Mouse (Mus musculus) MEL (cell line): ENCODE data around the gene Mgp. TPM values are rescaled to one million over a fixed set of nuclear protein-coding genes. Genes with fewer than 3 reads are reported as not detected.

Experiments used
- DNase-seq: peaks from one replicate; pipeline ENCODE4 v3.0.0; 2011; ENCODE audit warnings: low read depth, low spot score
- H3K27ac ChIP-seq: 2 replicates; pipeline ENCODE4 v1.5.1; 2012; ENCODE audit warnings: low read depth, mild to moderate bottlenecking, control low read depth, low read length, moderate library complexity; ENCODE audit not compliant: control insufficient read depth
- H3K27me3 ChIP-seq, 2 experiments: fragments of 150-350 bp in 1 of 2; sonication (generic) in 1 of 2; 2 replicates each; pipeline ENCODE4 v1.6.1; 2012; ENCODE audit warnings: low read length in 2 of 2, mild to moderate bottlenecking in 2 of 2, improper control_type of control experiment in 1 of 2, moderate library complexity in 1 of 2; ENCODE audit not compliant: insufficient read depth in 2 of 2, control insufficient read depth in 1 of 2
- H3K36me3 ChIP-seq, 2 experiments: 2 replicates each; pipeline ENCODE4 v1.6.1; 2012 to 2014; ENCODE audit warnings: low read length in 2 of 2, improper control_type of control experiment in 1 of 2, inconsistent platforms in 1 of 2, mild to moderate bottlenecking in 1 of 2; ENCODE audit not compliant: insufficient read depth in 2 of 2, control insufficient read depth in 1 of 2
- H3K4me1 ChIP-seq, 2 experiments: fragments of 150-350 bp in 1 of 2; sonication (generic) in 1 of 2; 2 replicates each; pipeline ENCODE4 v1.6.1; 2012; ENCODE audit warnings: low read length in 2 of 2, improper control_type of control experiment in 1 of 2, mild to moderate bottlenecking in 1 of 2; ENCODE audit not compliant: insufficient read depth in 2 of 2, control insufficient read depth in 1 of 2
- H3K4me3 ChIP-seq, 2 experiments: fragments of 150-350 bp in 1 of 2; sonication (generic) in 1 of 2; 2 replicates each; pipeline ENCODE4 v1.5.1; 2012; ENCODE audit warnings: low read depth in 2 of 2, low read length in 2 of 2, mild to moderate bottlenecking in 2 of 2, moderate library complexity in 2 of 2, control low read depth in 1 of 2, improper control_type of control experiment in 1 of 2; ENCODE audit not compliant: control insufficient read depth in 1 of 2, insufficient read depth in 1 of 2
- H3K79me2 ChIP-seq: 2 replicates; pipeline ENCODE4 v1.6.1; 2012; ENCODE audit warnings: mild to moderate bottlenecking, low read length, moderate library complexity; ENCODE audit not compliant: control insufficient read depth, poor library complexity, insufficient read depth
- H3K9ac ChIP-seq: 2 replicates; pipeline ENCODE4 v1.6.1; 2012; ENCODE audit warnings: low read depth, mild to moderate bottlenecking, control low read depth, low read length, moderate library complexity; ENCODE audit not compliant: control insufficient read depth, poor library complexity, severe bottlenecking
- H3K9me3 ChIP-seq: fragments of 150-350 bp; sonication (generic); replicated peaks from 2 replicates; pipeline ENCODE4 v1.6.1; 2012; ENCODE audit warnings: mild to moderate bottlenecking, low read length, improper control_type of control experiment, moderate library complexity; ENCODE audit not compliant: insufficient read depth
- BHLHE40 ChIP-seq: IDR thresholded peaks from 2 replicates; pipeline ENCODE4 v1.6.1; 2012; ENCODE audit warnings: low read depth, mild to moderate bottlenecking, inconsistent platforms, low read length, improper control_type of control experiment, borderline replicate concordance
- CHD1 ChIP-seq: IDR thresholded peaks from 2 replicates; pipeline ENCODE4 v1.6.1; 2012; ENCODE audit warnings: low read depth, mild to moderate bottlenecking, inconsistent platforms, low read length, improper control_type of control experiment
- EP300 ChIP-seq, 2 experiments: IDR thresholded peaks; 2 replicates each; pipeline ENCODE4 v1.6.1; 2011; ENCODE audit warnings: improper control_type of control experiment in 2 of 2, low read length in 2 of 2, low read depth in 1 of 2, mild to moderate bottlenecking in 1 of 2
- ETS1 ChIP-seq: IDR thresholded peaks from 2 replicates; pipeline ENCODE4 v1.6.1; 2012; ENCODE audit warnings: low read depth, mild to moderate bottlenecking, inconsistent platforms, low read length, improper control_type of control experiment, moderate library complexity
- GABPA ChIP-seq: IDR thresholded peaks from 2 replicates; pipeline ENCODE4 v1.6.1; 2012; ENCODE audit warnings: low read depth, mild to moderate bottlenecking, inconsistent platforms, low read length, improper control_type of control experiment, moderate library complexity
- GATA1 ChIP-seq: IDR thresholded peaks from 2 replicates; pipeline ENCODE4 v1.6.1; 2011; ENCODE audit warnings: low read depth, low read length, improper control_type of control experiment
- HCFC1 ChIP-seq: IDR thresholded peaks from 2 replicates; pipeline ENCODE4 v1.6.1; 2012; ENCODE audit warnings: low read depth, mild to moderate bottlenecking, inconsistent platforms, low read length, improper control_type of control experiment, moderate library complexity
- JUND ChIP-seq: IDR thresholded peaks from 2 replicates; pipeline ENCODE4 v1.6.1; 2011; ENCODE audit warnings: low read depth, mild to moderate bottlenecking, improper control_type of control experiment, low read length
- MAX ChIP-seq: IDR thresholded peaks from 2 replicates; pipeline ENCODE4 v1.6.1; 2011; ENCODE audit warnings: low read length, improper control_type of control experiment
- MEF2A ChIP-seq: IDR thresholded peaks from 2 replicates; pipeline ENCODE4 v1.6.1; 2014; ENCODE audit warnings: low read depth, mild to moderate bottlenecking, inconsistent platforms, low read length, improper control_type of control experiment; ENCODE audit not compliant: poor library complexity, insufficient replicate concordance, severe bottlenecking; ENCODE audit errors: extremely low read depth
- MXI1 ChIP-seq: IDR thresholded peaks from 2 replicates; pipeline ENCODE4 v1.6.1; 2011; ENCODE audit warnings: mild to moderate bottlenecking, low read depth, low read length, improper control_type of control experiment
- MYC ChIP-seq: IDR thresholded peaks from 2 replicates; pipeline ENCODE4 v1.6.1; 2011; ENCODE audit warnings: low read depth, mild to moderate bottlenecking, low read length, improper control_type of control experiment, moderate library complexity
- NRF1 ChIP-seq: IDR thresholded peaks from 2 replicates; pipeline ENCODE4 v1.6.1; 2014; ENCODE audit warnings: low read depth, mild to moderate bottlenecking, inconsistent platforms, low read length, improper control_type of control experiment, moderate library complexity; ENCODE audit not compliant: poor library complexity, insufficient read depth, severe bottlenecking
- RCOR1 ChIP-seq: IDR thresholded peaks from 2 replicates; pipeline ENCODE4 v1.6.1; 2012; ENCODE audit warnings: low read depth, mild to moderate bottlenecking, inconsistent platforms, low read length, improper control_type of control experiment
- SIN3A ChIP-seq: IDR thresholded peaks from 2 replicates; pipeline ENCODE4 v1.6.1; 2012; ENCODE audit warnings: low read length, improper control_type of control experiment, inconsistent platforms
- SMC3 ChIP-seq: IDR thresholded peaks from 2 replicates; pipeline ENCODE4 v1.6.1; 2011; ENCODE audit warnings: low read depth, low read length, improper control_type of control experiment
- TAL1 ChIP-seq: IDR thresholded peaks from 2 replicates; pipeline ENCODE4 v1.6.1; 2012; ENCODE audit warnings: mild to moderate bottlenecking, inconsistent platforms, low read length, moderate library complexity, mixed read lengths
- TBP ChIP-seq: IDR thresholded peaks from 2 replicates; pipeline ENCODE4 v1.8.0; 2011; ENCODE audit warnings: low read depth, low read length, improper control_type of control experiment
- USF1 ChIP-seq: IDR thresholded peaks from 2 replicates; pipeline ENCODE4 v1.6.1; 2014; ENCODE audit warnings: low read depth, mild to moderate bottlenecking, inconsistent platforms, low read length, improper control_type of control experiment, moderate library complexity
- USF2 ChIP-seq, 2 experiments: IDR thresholded peaks; 2 replicates each; pipeline ENCODE4 v1.6.1; 2011 to 2012; ENCODE audit warnings: improper control_type of control experiment in 2 of 2, low read length in 2 of 2, borderline replicate concordance in 1 of 2, inconsistent platforms in 1 of 2, low read depth in 1 of 2, mild to moderate bottlenecking in 1 of 2; ENCODE audit not compliant: insufficient read depth in 1 of 2
- ZC3H11A ChIP-seq: IDR thresholded peaks from 2 replicates; pipeline ENCODE4 v1.6.1; 2012; ENCODE audit warnings: low read depth, mild to moderate bottlenecking, inconsistent platforms, low read length, improper control_type of control experiment
- ZKSCAN1 ChIP-seq: IDR thresholded peaks from 2 replicates; pipeline ENCODE4 v1.6.1; 2012; ENCODE audit warnings: low read depth, mild to moderate bottlenecking, inconsistent platforms, low read length, improper control_type of control experiment, moderate library complexity
- ZMIZ1 ChIP-seq: IDR thresholded peaks from 2 replicates; pipeline ENCODE4 v1.6.1; 2012; ENCODE audit warnings: low read depth, mild to moderate bottlenecking, inconsistent platforms, low read length, improper control_type of control experiment, moderate library complexity
- polyA plus RNA-seq, 2 experiments: library from polyadenylated mRNA; stranded (reverse) in 1 of 2; unstranded in 1 of 2; fragments of >175 nt in 1 of 2; fragments of >200 nt in 1 of 2; gene quantifications; 2 replicates each; pipeline versions ENCODE4 v1.2.1 to v1.2.4; 2012; ENCODE audit warnings: low replicate concordance in 2 of 2, low read depth in 1 of 2; ENCODE audit not compliant: insufficient read length in 2 of 2, insufficient read depth in 1 of 2, missing spikeins in 1 of 2
- total RNA-seq: library from RNA; depleted of rRNA; stranded (reverse); fragments of 300-350 nt; gene quantifications from 2 replicates; pipeline ENCODE4 v1.2.3, GENCODE M21; 2012

The Mgp gene
- total and polyA plus RNA-seq, 3 experiments = not detected

GRCm38 (mm10) chr6:136831712-136832111 lies 43.9 kb downstream of the Mgp start:
- no peak overlapping the region for H3K4me3 ChIP-seq

GRCm38 (mm10) chr6:136828681-136829080 lies 46.9 kb downstream of the Mgp start:
- H3K36me3 ChIP-seq = peaks cover 11% of the 10 kb centered on the region in 2 experiments
- H3K79me2 ChIP-seq = peaks cover 22% of the 10 kb centered on the region
- peaks cover 3% of the 10 kb centered on the region in 2 experiments; a peak in 3 of 4 replicates for H3K4me1 ChIP-seq
- peak; percentile 55 for DNase-seq
- TF ChIP-seq MXI1 (0 out of 2 replicates have a peak, but pooled peaks have one; percentile 11), ZMIZ1 (no peak; the same call in 1 of the 2 replicates)
- peak overlapping the region; percentile 98 for H3K9ac ChIP-seq
- H3K27me3 ChIP-seq = peaks cover 0 to 3% of the 10 kb centered on the region in 2 experiments; a peak in 1 of 4 replicates
- H3K9me3 ChIP-seq = no peaks in the 10 kb centered on the region
- H3K27ac ChIP-seq = peak overlapping the region; percentile 99
- peak overlapping the region; percentile 79 for H3K4me3 ChIP-seq

More at GRCm38 (mm10) chr6:136831712-136832111, 43.9 kb downstream of the Mgp start:
- Histone ChIP-seq H3K4me1 (peaks cover 3% of the 10 kb centered on the region in 2 experiments; a peak in 3 of 4 replicates), H3K79me2 (peaks cover 12% of the 10 kb centered on the region), H3K36me3 (peaks cover 0 to 3% of the 10 kb centered on the region in 2 experiments; a peak in 1 of 4 replicates), H3K27ac (no peak overlapping the region), H3K9me3 (no peaks in the 10 kb centered on the region), H3K27me3 (peaks cover 1 to 3% of the 10 kb centered on the region in 2 experiments; a peak in 2 of 4 replicates), H3K9ac (no peak overlapping the region)
- peak; percentile 39 for DNase-seq
- peak; percentile 48; the same call in 1 of the 2 replicates for TF ChIP-seq HCFC1
- TF ChIP-seq NRF1 = no peak

DNA sequence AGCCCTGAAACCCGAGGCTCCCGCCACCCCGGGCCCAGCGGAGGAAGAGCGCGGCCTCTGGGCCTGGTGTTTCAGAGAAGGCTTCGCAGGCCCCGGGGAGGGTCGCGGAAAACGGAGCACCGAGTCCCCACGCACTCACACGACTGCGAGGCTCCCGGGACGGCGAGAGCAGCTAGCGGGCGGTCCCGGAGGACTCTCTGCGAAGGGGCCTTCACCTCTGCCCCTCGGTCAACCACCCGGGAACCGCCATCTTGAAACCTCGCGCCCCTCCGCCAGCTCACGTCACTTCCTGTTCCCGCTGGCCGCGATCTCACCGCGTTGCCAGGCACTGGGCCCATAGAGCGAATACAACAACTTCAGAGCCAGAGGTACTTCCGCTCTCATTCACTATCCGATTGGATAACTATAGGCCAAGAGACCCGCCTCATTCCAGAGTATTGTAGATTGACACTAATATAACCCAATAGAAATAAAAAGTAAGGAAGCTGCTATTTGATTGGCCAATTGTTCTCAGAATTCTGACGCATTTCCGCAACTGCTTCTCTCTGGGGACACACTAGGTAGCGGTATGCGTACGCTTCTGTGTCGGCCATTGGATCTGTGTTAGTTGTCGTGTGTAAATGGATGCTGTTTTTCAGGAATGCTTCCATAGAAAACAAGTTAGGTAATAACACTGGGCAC lies 47.6 kb downstream of the Mgp start, which contains the start of gene Wbp11:
Wbp11 (minus strand) TSS at position 353 of the 681 bp plus-strand sequence.
- H3K9me3 ChIP-seq = no peaks in the 10 kb centered on the region
- H3K79me2 ChIP-seq = peaks cover 23% of the 10 kb centered on the region
- no peaks in the 10 kb centered on the region for H3K27me3 ChIP-seq
- peaks cover 11% of the 10 kb centered on the region in 2 experiments for H3K36me3 ChIP-seq
- H3K27ac ChIP-seq = peak within 1 kb of the TSS; percentile 99
- DNase-seq = peak; percentile 98
- H3K9ac ChIP-seq = peak within 1 kb of the TSS; percentile 99
- peak within 1 kb of the TSS; percentile 79 to 95 for H3K4me3 ChIP-seq
- H3K4me1 ChIP-seq = peaks cover 3% of the 10 kb centered on the region in 2 experiments; a peak in 3 of 4 replicates
- TF ChIP-seq TBP (peak; percentile 94), GABPA (no peak), EP300 (IDR thresholded peaks at IDR 0.05; ENCODE audit: low read depth in 1 of 2, low read length in 2 of 2) (no peak), SIN3A (peak; percentile 86), MAX (peak; percentile 67), ETS1 (0 out of 2 replicates have a peak, but pooled peaks have one; percentile 32), ZC3H11A (no peak), TAL1 (no peak), ZKSCAN1 (no peak), MXI1 (no peak), MYC (peak; percentile 90), JUND (no peak), USF2 (IDR thresholded peaks at IDR 0.05; ENCODE audit: borderline replicate concordance in 1 of 2, insufficient read depth in 1 of 2, low read depth in 1 of 2, low read length in 2 of 2) (no peak), HCFC1 (peak; percentile 92), GATA1 (no peak), SMC3 (no peak), RCOR1 (no peak), USF1 (no peak), BHLHE40 (no peak), MEF2A (no peak), CHD1 (peak; percentile 25; the same call in 1 of the 2 replicates)
